Mouse (Mus musculus) frontal cortex, postnatal 36 days (tissue): ENCODE results near the gene Apcs.

ENCODE experiments used
- DNase-seq, 2 experiments: peaks; one replicate each; pipeline ENCODE4 v3.0.0; 2022; ENCODE audit warnings: low spot score in 2 of 2

The Apcs gene

DNA sequence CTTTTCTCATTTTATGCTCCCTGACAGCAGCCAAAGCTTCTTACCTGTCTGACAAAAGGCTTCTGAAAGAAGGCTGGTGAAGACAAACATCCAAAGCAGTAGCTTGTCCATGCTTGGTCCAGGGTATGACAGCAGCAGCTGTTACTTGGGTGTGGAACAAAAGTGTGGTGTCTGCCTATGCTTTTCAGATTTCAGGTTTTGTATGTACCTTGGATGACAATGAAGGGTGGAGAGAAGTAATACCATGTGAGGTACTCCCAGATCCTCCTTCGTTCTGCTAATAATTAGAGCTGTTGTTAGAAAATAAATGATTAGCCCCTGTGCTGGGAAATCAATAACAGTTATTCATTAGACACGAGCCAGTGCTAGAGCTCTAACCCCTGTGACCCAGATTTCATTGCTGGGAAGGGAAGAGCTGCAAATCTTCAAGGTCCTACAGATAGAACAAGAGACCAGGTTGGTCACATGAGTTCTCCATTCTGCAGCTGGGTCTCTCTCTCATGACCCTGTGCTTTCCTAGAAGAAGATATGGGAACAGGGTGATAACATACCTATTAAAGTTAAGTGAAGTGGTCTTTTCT lies at the start of gene Apcs:
Gene Apcs (minus strand): TSS at position 265 of the 581 bp plus-strand sequence.
- no peak for DNase-seq

- DNase-seq = no peak
Measured at GRCm38 (mm10) chr1:172932197-172932596, 37.4 kb upstream of the Apcs start.

GRCm38 (mm10) chr1:172918450-172918849 lies 23.6 kb upstream of the Apcs start:
- peak in 1 of 2 experiments; percentile 4 for DNase-seq

DNA sequence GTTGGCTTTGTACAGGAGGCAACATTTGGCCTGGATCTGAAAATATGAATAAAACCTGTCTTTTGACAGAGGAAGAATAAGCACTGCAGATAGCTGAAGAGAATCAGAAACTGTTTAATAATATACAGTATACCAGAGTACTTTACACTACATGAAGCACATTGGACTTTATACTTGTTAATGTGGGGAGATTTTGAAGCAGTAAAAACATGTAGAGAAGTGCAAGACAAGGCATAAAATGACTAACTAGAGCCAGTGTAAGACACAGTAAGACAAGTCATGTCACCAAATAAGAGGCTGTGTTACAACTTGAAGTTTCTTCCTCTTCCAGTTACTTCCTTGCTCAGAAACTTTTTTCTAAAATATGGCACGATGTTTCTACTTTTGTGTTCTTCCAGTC lies 22.3 kb upstream of the Apcs start:
- no peak for DNase-seq

- DNase-seq = no peak
Measured at GRCm38 (mm10) chr1:172903313-172903712, 8.5 kb upstream of the Apcs start.

DNA sequence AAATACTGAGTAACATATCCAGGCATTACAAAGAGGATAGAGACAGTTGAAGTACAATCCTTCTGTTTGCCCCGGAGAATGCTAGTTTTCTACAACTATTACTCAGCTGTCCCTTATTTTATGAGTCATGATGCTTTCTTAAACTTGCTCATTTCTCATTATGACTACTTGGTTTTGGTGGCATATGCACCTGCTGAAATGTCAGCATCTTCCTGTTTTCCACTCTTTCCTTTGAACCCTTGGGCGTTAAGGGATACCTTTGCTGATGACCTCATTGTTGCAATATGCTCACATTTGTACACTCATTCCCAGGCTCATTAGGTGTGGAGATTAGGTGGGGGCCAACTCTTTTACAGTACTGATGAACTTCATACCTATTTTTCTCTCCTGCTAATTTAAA lies 594 bp upstream of the Apcs start:
- no peak for DNase-seq

GRCm38 (mm10) chr1:172876675-172877074 lies 18.2 kb downstream of the Apcs start:
- no peak for DNase-seq

- DNase-seq = no peak
Measured at GRCm38 (mm10) chr1:172875265-172875664, 19.6 kb downstream of the Apcs start.

GRCm38 (mm10) chr1:172848171-172848570 lies 46.7 kb downstream of the Apcs start:
- no peak for DNase-seq

GRCm38 (mm10) chr1:172847044-172847761 lies 47.6 kb downstream of the Apcs start:
- no peak for DNase-seq
